Mouse (Mus musculus) ES-E14 (cell line): ENCODE measurements at regions not wholly inside any gene's neighbourhood (a gene's known extent, or its start where the extent isn't known, plus 50 kb on each side); places are given as distances from the start of the nearest gene placed in this dataset.

Source experiments
- CHD2 ChIP-seq: IDR thresholded peaks from 2 replicates; pipeline ENCODE4 v1.6.1; 2014; ENCODE audit warnings: mild to moderate bottlenecking, low read depth, low read length, inconsistent platforms
- MAFK ChIP-seq: IDR thresholded peaks from 2 replicates; pipeline ENCODE4 v1.6.1; 2014; ENCODE audit warnings: mild to moderate bottlenecking, low read depth, low read length, inconsistent platforms; ENCODE audit not compliant: insufficient read depth
- ZC3H11A ChIP-seq: IDR thresholded peaks from 2 replicates; pipeline ENCODE4 v1.6.1; 2012; ENCODE audit warnings: low read depth, mild to moderate bottlenecking, inconsistent platforms, low read length, borderline replicate concordance

DNA sequence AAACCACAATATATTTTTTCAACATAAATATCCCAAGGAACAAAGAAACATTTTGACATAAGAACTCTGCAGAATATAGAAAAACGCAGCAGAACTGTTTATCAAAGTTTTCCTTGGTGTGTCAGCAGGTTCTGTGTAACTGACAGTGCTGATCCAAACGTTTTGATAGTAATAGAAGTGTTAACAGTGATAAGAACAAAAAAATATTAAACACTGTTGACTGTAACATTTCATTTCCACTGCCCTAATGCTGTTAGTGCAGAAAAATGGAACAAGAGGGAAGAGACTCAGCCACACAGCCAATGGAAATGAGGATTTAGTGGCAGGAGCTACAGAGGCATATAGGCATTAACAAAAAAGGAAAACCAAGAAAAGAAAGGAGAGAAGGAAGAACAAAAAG, 1084.9 kb upstream of the Cited2 start:
- no peak for TF ChIP-seq MAFK
- no peak for TF ChIP-seq ZC3H11A
- TF ChIP-seq CHD2 = no peak
